Mouse (Mus musculus): ENCODE data around the gene Crabp2.

GRCm38 (mm10) chr3:87916990-87917389 is 31.5 kb upstream of the Crabp2 start:
- TF ChIP-seq CTCF (IDR thresholded peaks at IDR 0.05; ENCODE audit: low read depth, low read length), result no peak
- no peak for TF ChIP-seq POLR2A (IDR thresholded peaks at IDR 0.05; ENCODE audit: borderline replicate concordance, low read depth, low read length)

Data from bone marrow macrophage, adult 2 months (primary cell).